Mouse (Mus musculus): ENCODE results near the gene Larp4.

Larp4 gene

GRCm38 (mm10) chr15:100057698-100058097 is 87.8 kb downstream of the Larp4 start:
- no peak for DNase-seq (ENCODE audit: low read depth, low spot score)

- DNase-seq (ENCODE audit: low read depth, low spot score), result peak; percentile 53
Observed at GRCm38 (mm10) chr15:100058143-100058542, 88.3 kb downstream of the Larp4 start.

- no peak for DNase-seq (ENCODE audit: low read depth, low spot score)
Observed at GRCm38 (mm10) chr15:100058912-100059311, 89.0 kb downstream of the Larp4 start.

- DNase-seq (ENCODE audit: low read depth, low spot score), result no peak
Observed at GRCm38 (mm10) chr15:100059626-100060311, 89.9 kb downstream of the Larp4 start.

- peak; percentile 77 for DNase-seq (ENCODE audit: low read depth, low spot score)
Observed at GRCm38 (mm10) chr15:100060513-100061140, 90.8 kb downstream of the Larp4 start.

GRCm38 (mm10) chr15:100061377-100061776 is 91.5 kb downstream of the Larp4 start:
- no peak for DNase-seq (ENCODE audit: low read depth, low spot score)

- DNase-seq (ENCODE audit: low read depth, low spot score), result no peak
Observed at GRCm38 (mm10) chr15:100063229-100063773, 93.4 kb downstream of the Larp4 start.
